In genomic region chr10:70987396-70987795, GRCm38 (mm10) we compare ENCODE assay signal across 12 mouse cellular contexts.
A peak's percentile ranks its signal among the peaks of the same experiment; 100 is the strongest.
DNase-seq lines count a peak whose midpoint lies in the region.
"Had no signal": no experiment of that assay in that cellular context is flagged by ENCODE, and none has a peak within 500 bp of the region (broad histone marks: within the 10 kb centered on the region; RNA-seq: fewer than 3 reads in every experiment).

No protein-coding gene starts in this region.

- DNase-seq in cerebellum, adult 9-11 months: peak; percentile 14
- no peak for DNase-seq in cerebellum, adult 8-10 months
- DNase-seq in cerebellum, postnatal 14 days: peak; percentile 40 to 43
- DNase-seq in cerebellum, adult 11-12 months: no peak
- DNase-seq in heart, adult 11 months: peak; percentile 74
- DNase-seq in heart, postnatal 14 days: no peak
- peak; percentile 19 for DNase-seq in testis, postnatal 10 days (ENCODE audit: low spot score)
- DNase-seq in testis, postnatal 14 days (ENCODE audit: low spot score): no peak
- DNase-seq: adrenal gland, adult 2 months; adrenal gland, postnatal 10 days; adrenal gland, postnatal 25 days; embryo, embryonic 11 days had no signal

- intact Hi-C loops in heart, postnatal 14 days (cut with DNase I): no loop called here

Comparison
In these comparisons a context has a peak if more than half of its experiments do, and no peak if none do; other contexts are left out.
1. DNase-seq: peak in cerebellum, adult 9-11 months (single experiment), cerebellum, postnatal 14 days (2 of 2), heart, adult 11 months (single experiment) and testis, postnatal 10 days (single experiment); none in cerebellum, adult 8-10 months (single experiment), cerebellum, adult 11-12 months (single experiment), heart, postnatal 14 days (0 of 2) and testis, postnatal 14 days (single experiment).